ENCODE assay signal across 10 mouse cellular contexts in the genomic region with DNA sequence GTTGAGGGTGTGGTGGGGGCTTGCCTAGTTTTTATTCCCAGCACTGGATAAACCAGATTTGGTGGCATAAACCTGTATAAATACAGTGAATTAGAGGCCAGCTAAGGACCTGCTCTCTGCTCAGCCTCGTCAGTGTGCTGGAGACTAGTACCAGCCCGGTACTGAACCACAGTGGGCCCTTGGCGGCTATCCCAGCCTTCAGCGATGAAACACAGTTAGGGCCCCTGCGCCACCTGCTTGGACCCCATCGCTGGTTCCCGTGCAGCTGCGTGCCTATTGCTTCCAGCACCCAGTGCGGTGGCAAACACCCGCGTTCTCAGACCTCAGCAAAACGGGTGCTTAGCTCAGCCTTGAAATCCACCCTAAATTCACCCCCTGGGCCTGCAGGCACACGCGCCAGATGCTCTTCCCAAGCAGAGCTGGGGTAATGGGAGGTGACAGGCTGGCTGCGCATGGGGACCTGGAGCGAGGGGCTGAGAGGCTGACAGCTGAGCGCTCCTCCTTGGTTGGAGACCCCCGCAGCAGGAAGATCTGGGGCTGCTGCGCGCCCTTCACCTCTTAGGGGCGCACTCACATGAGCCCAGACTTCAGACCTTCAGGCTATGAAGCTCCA.
DNase-seq lines count a peak whose midpoint lies in the region; ATAC-seq and TF ChIP-seq lines count a peak whose summit lies in the region.
"Had no signal": no experiment of that assay in that cellular context is flagged by ENCODE, and none has a peak within 500 bp of the region (broad histone marks: within the 10 kb centered on the region; RNA-seq: fewer than 3 reads in every experiment).

No protein-coding gene starts in this region.

- ATAC-seq in midbrain, embryonic 11.5 days (ENCODE audit: low FRiP score): no peak
- peak; percentile 39; the same call in 1 of the 2 replicates for ATAC-seq in hindbrain, postnatal 0 days
- ATAC-seq in neural tube, embryonic 15.5 days (ENCODE audit: low FRiP score): no peak

- peak; percentile 13 to 21 for DNase-seq in cerebellum, postnatal 25 days
- no peak for DNase-seq in cerebellum, postnatal 36 days
- no peak for DNase-seq in midbrain, embryonic 10.5 days (ENCODE audit: low spot score)
- DNase-seq in midbrain, embryonic 11.5 days (ENCODE audit: low spot score, missing footprints): no peak
- DNase-seq in hindbrain, postnatal 0 days (ENCODE audit: low spot score): peak; percentile 40
- DNase-seq in yolk sac, embryonic 10.5 days (ENCODE audit: low spot score): no peak
- no peak for DNase-seq in embryo, embryonic 11 days
- DNase-seq: lung, embryonic 14.5 days had no signal

- no peaks in the 10 kb centered on the region for H3K36me3 ChIP-seq in midbrain, embryonic 10.5 days
- H3K36me3 ChIP-seq in midbrain, embryonic 11.5 days (ENCODE audit: control insufficient read depth, insufficient read depth, low read length): no peaks in the 10 kb centered on the region
- H3K36me3 ChIP-seq in hindbrain, postnatal 0 days (ENCODE audit: insufficient read depth, low read length): no peaks in the 10 kb centered on the region
- H3K36me3 ChIP-seq in neural tube, embryonic 15.5 days: no peaks in the 10 kb centered on the region

- H3K27ac ChIP-seq in midbrain, embryonic 10.5 days (replicated peaks): peak overlapping the region; percentile 28
- H3K27ac ChIP-seq in midbrain, embryonic 11.5 days (ENCODE audit: low read depth, low read length): no peak overlapping the region
- no peak overlapping the region for H3K27ac ChIP-seq in hindbrain, postnatal 0 days
- no peak overlapping the region for H3K27ac ChIP-seq in neural tube, embryonic 15.5 days (replicated peaks)

- no peak overlapping the region; the same call in 1 of the 2 replicates for H3K4me3 ChIP-seq in midbrain, embryonic 10.5 days
- H3K4me3 ChIP-seq in midbrain, embryonic 11.5 days (ENCODE audit: low read depth, low read length): no peak overlapping the region
- H3K4me3 ChIP-seq in hindbrain, postnatal 0 days (ENCODE audit: low read length): no peak overlapping the region
- H3K4me3 ChIP-seq in neural tube, embryonic 15.5 days (replicated peaks): no peak overlapping the region
- H3K4me3 ChIP-seq: myocyte had no signal

- peaks cover 35% of the 10 kb centered on the region for H3K27me3 ChIP-seq in midbrain, embryonic 10.5 days (ENCODE audit: low read depth, poor library complexity, severe bottlenecking)
- no peaks in the 10 kb centered on the region for H3K27me3 ChIP-seq in midbrain, embryonic 11.5 days (ENCODE audit: control insufficient read depth, insufficient read depth, low read length)
- H3K27me3 ChIP-seq in hindbrain, postnatal 0 days (ENCODE audit: insufficient read depth, low read length): no peaks in the 10 kb centered on the region
- H3K27me3 ChIP-seq in neural tube, embryonic 15.5 days (replicated peaks): no peaks in the 10 kb centered on the region

- no peak overlapping the region; the same call in 1 of the 2 replicates for H3K4me2 ChIP-seq in midbrain, embryonic 11.5 days
- no peak overlapping the region for H3K4me2 ChIP-seq in hindbrain, postnatal 0 days (ENCODE audit: low read depth, low read length)
- peak overlapping the region; percentile 25 for H3K4me2 ChIP-seq in neural tube, embryonic 15.5 days
- H3K4me2 ChIP-seq: lung, embryonic 14.5 days had no signal

- 48% methylated on average over 21 of the region's 21 CpGs for WGBS in midbrain, embryonic 10.5 days
- WGBS in midbrain, embryonic 11.5 days: 49% methylated on average over 21 of the region's 21 CpGs
- WGBS in hindbrain, postnatal 0 days: 35% methylated on average over 21 of the region's 21 CpGs
- 41% methylated on average over 21 of the region's 21 CpGs for WGBS in neural tube, embryonic 15.5 days

- H3K4me1 ChIP-seq in midbrain, embryonic 10.5 days: peaks cover 13% of the 10 kb centered on the region
- H3K4me1 ChIP-seq in midbrain, embryonic 11.5 days (ENCODE audit: control insufficient read depth, insufficient read depth, low read length): no peaks in the 10 kb centered on the region
- 0 out of 2 replicates have a peak, but pooled peaks cover 6% of the 10 kb centered on the region for H3K4me1 ChIP-seq in hindbrain, postnatal 0 days (ENCODE audit: insufficient read depth, low read length)
- peaks cover 28% of the 10 kb centered on the region for H3K4me1 ChIP-seq in neural tube, embryonic 15.5 days

- no peak for TF ChIP-seq CTCF in hindbrain, postnatal 0 days (IDR thresholded peaks at IDR 0.05; ENCODE audit: low read depth)

- H3K9me3 ChIP-seq in midbrain, embryonic 10.5 days (replicated peaks): no peaks in the 10 kb centered on the region
- H3K9me3 ChIP-seq in midbrain, embryonic 11.5 days (ENCODE audit: control insufficient read depth, low read length): no peaks in the 10 kb centered on the region
- no peaks in the 10 kb centered on the region for H3K9me3 ChIP-seq in hindbrain, postnatal 0 days (ENCODE audit: low read length)
- no peaks in the 10 kb centered on the region for H3K9me3 ChIP-seq in neural tube, embryonic 15.5 days (replicated peaks)

- H3K9ac ChIP-seq in midbrain, embryonic 11.5 days (ENCODE audit: low read length): no peak overlapping the region
- H3K9ac ChIP-seq in hindbrain, postnatal 0 days (replicated peaks; ENCODE audit: low read length): no peak overlapping the region
- no peak overlapping the region for H3K9ac ChIP-seq in neural tube, embryonic 15.5 days (replicated peaks)
- H3K9ac ChIP-seq: lung, embryonic 14.5 days had no signal

Comparison
In these comparisons a context has a peak if more than half of its experiments do, and no peak if none do; other contexts are left out.
1. DNase-seq: peak in cerebellum, postnatal 25 days (2 of 2) and hindbrain, postnatal 0 days (single experiment); none in cerebellum, postnatal 36 days (0 of 2), midbrain, embryonic 10.5 days (single experiment), midbrain, embryonic 11.5 days (single experiment), yolk sac, embryonic 10.5 days (single experiment) and embryo, embryonic 11 days (single experiment).